Comparison of ENCODE assay signal across 11 mouse cellular contexts in the genomic region with DNA sequence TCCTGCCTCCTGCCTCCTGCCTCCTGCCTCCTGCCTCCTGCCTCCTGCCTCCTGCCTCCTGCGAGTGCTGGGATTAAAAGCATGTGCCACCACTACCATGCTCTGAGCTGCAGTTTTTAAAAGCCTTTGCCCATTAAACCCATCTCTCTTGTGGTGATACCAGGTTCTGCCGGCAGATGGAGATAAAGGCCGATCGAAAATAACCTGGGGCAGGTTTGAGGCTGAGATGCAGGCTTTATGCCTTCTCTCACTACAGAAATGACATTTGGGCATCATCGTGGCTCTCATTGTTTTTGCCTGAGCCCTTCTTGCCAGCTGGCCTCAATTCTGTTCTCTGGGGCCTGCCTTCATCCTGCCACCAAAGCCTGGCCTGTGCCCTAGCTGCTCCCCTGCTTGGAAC. TPM values are rescaled to one million over a fixed set of nuclear protein-coding genes. Genes with fewer than 3 reads are reported as not detected.
A peak's percentile ranks its signal among the peaks of the same experiment; 100 is the strongest.
DNase-seq lines count a peak whose midpoint lies in the region; ATAC-seq and TF ChIP-seq lines count a peak whose summit lies in the region.
"Had no signal": no experiment of that assay in that cellular context is flagged by ENCODE, and none has a peak within 500 bp of the region (broad histone marks: within the 10 kb centered on the region; RNA-seq: fewer than 3 reads in every experiment).

No protein-coding gene starts in this region.

- no peaks in the 10 kb centered on the region for H3K9me3 ChIP-seq in hindbrain, embryonic 11.5 days (ENCODE audit: control insufficient read depth, low read length)
- no peaks in the 10 kb centered on the region for H3K9me3 ChIP-seq in hindbrain, embryonic 16.5 days (ENCODE audit: control insufficient read depth, low read length)
- H3K9me3 ChIP-seq in ES-Bruce4 (replicated peaks; ENCODE audit: control insufficient read depth, insufficient read depth, low read length, poor library complexity, severe bottlenecking): no peaks in the 10 kb centered on the region
- no peaks in the 10 kb centered on the region for H3K9me3 ChIP-seq in embryonic facial prominence, embryonic 11.5 days (replicated peaks; ENCODE audit: control insufficient read depth, low read length)
- H3K9me3 ChIP-seq: embryonic facial prominence, embryonic 15.5 days; lung, embryonic 15.5 days had no signal

- H3K9ac ChIP-seq in hindbrain, embryonic 11.5 days (ENCODE audit: low read depth, low read length): no peak overlapping the region
- H3K9ac ChIP-seq in hindbrain, embryonic 16.5 days (ENCODE audit: low read depth, low read length): no peak overlapping the region
- H3K9ac ChIP-seq in ES-Bruce4 (ENCODE audit: low read depth, poor library complexity, severe bottlenecking): no peak overlapping the region
- no peak overlapping the region for H3K9ac ChIP-seq in embryonic facial prominence, embryonic 11.5 days (replicated peaks; ENCODE audit: low read length)
- H3K9ac ChIP-seq: embryonic facial prominence, embryonic 15.5 days; lung, embryonic 15.5 days had no signal

- H3K4me1 ChIP-seq in hindbrain, embryonic 11.5 days (replicated peaks; ENCODE audit: control insufficient read depth, insufficient read depth, low read length): no peaks in the 10 kb centered on the region
- H3K4me1 ChIP-seq in hindbrain, embryonic 16.5 days (ENCODE audit: control insufficient read depth, insufficient read depth, low read depth, low read length): no peaks in the 10 kb centered on the region
- no peaks in the 10 kb centered on the region for H3K4me1 ChIP-seq in ES-Bruce4 (ENCODE audit: control insufficient read depth, insufficient read depth, low read length)
- no peaks in the 10 kb centered on the region for H3K4me1 ChIP-seq in embryonic facial prominence, embryonic 11.5 days (ENCODE audit: control insufficient read depth, insufficient read depth, low read length)
- H3K4me1 ChIP-seq: embryonic facial prominence, embryonic 15.5 days; lung, embryonic 15.5 days had no signal

- TF ChIP-seq CTCF in ES-Bruce4 (IDR thresholded peaks at IDR 0.05; ENCODE audit: low read depth, low read length): peak; percentile 37

- H3K4me2 ChIP-seq in hindbrain, embryonic 11.5 days (replicated peaks; ENCODE audit: low read depth, low read length): no peak overlapping the region
- no peak overlapping the region for H3K4me2 ChIP-seq in hindbrain, embryonic 16.5 days (ENCODE audit: low read length)
- H3K4me2 ChIP-seq in embryonic facial prominence, embryonic 11.5 days (ENCODE audit: low read depth, low read length): no peak overlapping the region
- H3K4me2 ChIP-seq: embryonic facial prominence, embryonic 15.5 days; lung, embryonic 15.5 days had no signal

- no peaks in the 10 kb centered on the region for H3K36me3 ChIP-seq in hindbrain, embryonic 11.5 days (ENCODE audit: control insufficient read depth, insufficient read depth, low read length)
- H3K36me3 ChIP-seq in hindbrain, embryonic 16.5 days (ENCODE audit: control insufficient read depth, insufficient read depth, low read length): no peaks in the 10 kb centered on the region
- H3K36me3 ChIP-seq in ES-Bruce4 (ENCODE audit: control insufficient read depth, insufficient read depth, low read length, poor library complexity, severe bottlenecking): no peaks in the 10 kb centered on the region
- H3K36me3 ChIP-seq in embryonic facial prominence, embryonic 11.5 days (replicated peaks; ENCODE audit: control insufficient read depth, insufficient read depth, low read depth, low read length): no peaks in the 10 kb centered on the region
- H3K36me3 ChIP-seq: embryonic facial prominence, embryonic 15.5 days; lung, embryonic 15.5 days had no signal

- no peak overlapping the region for H3K4me3 ChIP-seq in hindbrain, embryonic 11.5 days (ENCODE audit: low read depth, low read length)
- no peak overlapping the region for H3K4me3 ChIP-seq in hindbrain, embryonic 16.5 days (ENCODE audit: low read length)
- H3K4me3 ChIP-seq in ES-Bruce4 (ENCODE audit: low read depth, low read length): no peak overlapping the region
- H3K4me3 ChIP-seq in embryonic facial prominence, embryonic 11.5 days (ENCODE audit: low read depth, low read length): no peak overlapping the region
- H3K4me3 ChIP-seq: embryonic facial prominence, embryonic 15.5 days; lung, embryonic 15.5 days had no signal

- DNase-seq in hindbrain, embryonic 11.5 days (ENCODE audit: low spot score): peak; percentile 80
- peak; percentile 62 to 66 for DNase-seq in adrenal gland, postnatal 36 days
- peak; percentile 77 for DNase-seq in embryonic facial prominence, embryonic 11.5 days (ENCODE audit: low spot score)
- peak; percentile 23 for DNase-seq in layer of hippocampus, adult 9-11 months
- DNase-seq in mesoderm, embryonic 11.5 days (ENCODE audit: low read depth, low spot score): peak; percentile 70
- DNase-seq in thymus, postnatal 36 days: peak; percentile 17 to 33

- no peak for TF ChIP-seq EP300 in ES-Bruce4 (IDR thresholded peaks at IDR 0.05; ENCODE audit: insufficient read depth, low read depth, low read length)

- TF ChIP-seq POLR2A in ES-Bruce4 (IDR thresholded peaks at IDR 0.05; ENCODE audit: insufficient read depth, low read length): no peak

- no peak overlapping the region for H3K27ac ChIP-seq in hindbrain, embryonic 11.5 days (ENCODE audit: low read depth, low read length)
- no peak overlapping the region for H3K27ac ChIP-seq in hindbrain, embryonic 16.5 days (ENCODE audit: low read depth, low read length)
- H3K27ac ChIP-seq in ES-Bruce4 (ENCODE audit: insufficient read depth, low read length): no peak overlapping the region
- no peak overlapping the region for H3K27ac ChIP-seq in embryonic facial prominence, embryonic 11.5 days (replicated peaks; ENCODE audit: low read depth, low read length)
- H3K27ac ChIP-seq: embryonic facial prominence, embryonic 15.5 days; lung, embryonic 15.5 days had no signal

- 5% methylated on average over 5 of the region's 5 CpGs for WGBS in hindbrain, embryonic 11.5 days
- 6% methylated on average over 5 of the region's 5 CpGs for WGBS in hindbrain, embryonic 16.5 days
- WGBS in embryonic facial prominence, embryonic 11.5 days: 2% methylated on average over 5 of the region's 5 CpGs

- no peak for ATAC-seq in hindbrain, embryonic 11.5 days (ENCODE audit: low FRiP score)
- ATAC-seq in hindbrain, embryonic 16.5 days: no peak
- ATAC-seq in embryonic facial prominence, embryonic 11.5 days (replicated peaks; ENCODE audit: insufficient number of reproducible peaks, low FRiP score, low TSS enrichment, low read depth): no peak

- H3K27me3 ChIP-seq in hindbrain, embryonic 11.5 days (ENCODE audit: control insufficient read depth, insufficient read depth, low read length): no peaks in the 10 kb centered on the region
- no peaks in the 10 kb centered on the region for H3K27me3 ChIP-seq in hindbrain, embryonic 16.5 days (replicated peaks; ENCODE audit: control insufficient read depth, insufficient read depth, low read length)
- no peaks in the 10 kb centered on the region for H3K27me3 ChIP-seq in ES-Bruce4 (ENCODE audit: control insufficient read depth, insufficient read depth, low read length, poor library complexity, severe bottlenecking)
- H3K27me3 ChIP-seq in embryonic facial prominence, embryonic 11.5 days (ENCODE audit: control insufficient read depth, insufficient read depth, low read length): no peaks in the 10 kb centered on the region
- H3K27me3 ChIP-seq: embryonic facial prominence, embryonic 15.5 days; lung, embryonic 15.5 days had no signal

RNA-seq across cellular contexts. Expression of a gene that starts 14.2 kb away (rescaled TPM):
- polyA plus RNA-seq in hindbrain, embryonic 11.5 days (2014; fragmentation: Nextera tagmentation; extraction: Ambion mirVana): not detected in 2 replicates
- not detected in 2 replicates for polyA plus RNA-seq in hindbrain, embryonic 16.5 days (2015; fragmentation: Nextera tagmentation; extraction: Ambion mirVana)
- not detected in 2 replicates for polyA plus RNA-seq in ES-Bruce4 (2011; ENCODE audit: insufficient read depth, insufficient read length, low read depth, missing spikeins)
- not detected for total RNA-seq in adrenal gland, postnatal 36 days (2021)
- polyA plus RNA-seq in embryonic facial prominence, embryonic 11.5 days (2014; fragmentation: Nextera tagmentation; extraction: Ambion mirVana): not detected in 2 replicates
- polyA plus RNA-seq: embryonic facial prominence, embryonic 15.5 days; lung, embryonic 15.5 days; testis, adult 2 months had no signal

RNA-seq across cellular contexts. Expression of a gene that starts 26.6 kb away (rescaled TPM):
- not detected in 2 replicates for polyA plus RNA-seq in hindbrain, embryonic 11.5 days (2014; fragmentation: Nextera tagmentation; extraction: Ambion mirVana)
- not detected in 2 replicates for polyA plus RNA-seq in hindbrain, embryonic 16.5 days (2015; fragmentation: Nextera tagmentation; extraction: Ambion mirVana)
- polyA plus RNA-seq in ES-Bruce4 (2011; ENCODE audit: insufficient read depth, insufficient read length, low read depth, missing spikeins): not detected in 2 replicates
- not detected for total RNA-seq in adrenal gland, postnatal 36 days (2021)
- polyA plus RNA-seq in embryonic facial prominence, embryonic 11.5 days (2014; fragmentation: Nextera tagmentation; extraction: Ambion mirVana): not detected in 2 replicates
- polyA plus RNA-seq: embryonic facial prominence, embryonic 15.5 days; lung, embryonic 15.5 days had no signal

RNA-seq across cellular contexts. Expression of a gene that starts 34.9 kb away (rescaled TPM):
- polyA plus RNA-seq in hindbrain, embryonic 11.5 days (2014; fragmentation: Nextera tagmentation; extraction: Ambion mirVana): 2.9 and 3.8 TPM in 2 replicates
- polyA plus RNA-seq in hindbrain, embryonic 16.5 days (2015; fragmentation: Nextera tagmentation; extraction: Ambion mirVana): 3.1 and 4.1 TPM in 2 replicates
- not detected in 2 replicates for polyA plus RNA-seq in ES-Bruce4 (2011; ENCODE audit: insufficient read depth, insufficient read length, low read depth, missing spikeins)
- under 1 TPM; 0.17 to 0.26 TPM for total RNA-seq in adrenal gland, postnatal 36 days (2021)
- polyA plus RNA-seq in embryonic facial prominence, embryonic 11.5 days (2014; fragmentation: Nextera tagmentation; extraction: Ambion mirVana): 0.17 and 0.24 TPM in 2 replicates

RNA-seq across cellular contexts. Expression of a gene that starts 35.4 kb away (rescaled TPM):
- 42.9 and 45.9 TPM in 2 replicates for polyA plus RNA-seq in hindbrain, embryonic 11.5 days (2014; fragmentation: Nextera tagmentation; extraction: Ambion mirVana)
- 12.5 and 13.8 TPM in 2 replicates for polyA plus RNA-seq in hindbrain, embryonic 16.5 days (2015; fragmentation: Nextera tagmentation; extraction: Ambion mirVana)
- polyA plus RNA-seq in ES-Bruce4 (2011; ENCODE audit: insufficient read depth, insufficient read length, low read depth, missing spikeins): 26.7 and 30.6 TPM in 2 replicates
- 1 to 10 TPM; 6.8 to 8.7 TPM for total RNA-seq in adrenal gland, postnatal 36 days (2021)
- 61.6 and 67.7 TPM in 2 replicates for polyA plus RNA-seq in embryonic facial prominence, embryonic 11.5 days (2014; fragmentation: Nextera tagmentation; extraction: Ambion mirVana)

RNA-seq across cellular contexts. Expression of a gene that starts 39.7 kb away (rescaled TPM):
- polyA plus RNA-seq in hindbrain, embryonic 11.5 days (2014; fragmentation: Nextera tagmentation; extraction: Ambion mirVana): not detected in 2 replicates
- polyA plus RNA-seq in hindbrain, embryonic 16.5 days (2015; fragmentation: Nextera tagmentation; extraction: Ambion mirVana): not detected in 2 replicates
- polyA plus RNA-seq in ES-Bruce4 (2011; ENCODE audit: insufficient read depth, insufficient read length, low read depth, missing spikeins): not detected in 2 replicates
- not detected for total RNA-seq in adrenal gland, postnatal 36 days (2021)
- polyA plus RNA-seq in embryonic facial prominence, embryonic 11.5 days (2014; fragmentation: Nextera tagmentation; extraction: Ambion mirVana): not detected in 2 replicates
- polyA plus RNA-seq: embryonic facial prominence, embryonic 15.5 days; lung, embryonic 15.5 days; testis, adult 2 months had no signal

Comparison
In these comparisons a context has a peak if more than half of its experiments do, and no peak if none do; other contexts are left out.
1. DNase-seq: peak in every context shown above with its lines; median percentile 80 in hindbrain, embryonic 11.5 days; 77 in embryonic facial prominence, embryonic 11.5 days; 70 in mesoderm, embryonic 11.5 days; 64 in adrenal gland, postnatal 36 days; 25 in thymus, postnatal 36 days; 23 in layer of hippocampus, adult 9-11 months.